Mouse (Mus musculus) retina, embryonic 14.5 days (tissue): ENCODE results near the gene Adcy7.
A peak's percentile ranks its signal among the peaks of the same experiment; 100 is the strongest.

ENCODE experiments used
- DNase-seq: peaks from one replicate; pipeline ENCODE4 v3.0.0-alpha.2; 2015; ENCODE audit warnings: low spot score

Gene Adcy7

GRCm38 (mm10) chr8:88299907-88300603 lies 27.9 kb downstream of the Adcy7 start:
- no peak for DNase-seq

GRCm38 (mm10) chr8:88301589-88302437 lies 29.6 kb downstream of the Adcy7 start:
- no peak for DNase-seq

GRCm38 (mm10) chr8:88305814-88306213 lies 33.6 kb downstream of the Adcy7 start:
- DNase-seq = no peak

GRCm38 (mm10) chr8:88306511-88306910 lies 34.3 kb downstream of the Adcy7 start:
- DNase-seq = peak; percentile 43

- DNase-seq = no peak
Observed at GRCm38 (mm10) chr8:88307736-88308135, 35.5 kb downstream of the Adcy7 start.

GRCm38 (mm10) chr8:88309274-88309873 lies 37.2 kb downstream of the Adcy7 start:
- no peak for DNase-seq

GRCm38 (mm10) chr8:88309881-88310280 lies 37.7 kb downstream of the Adcy7 start:
- DNase-seq = no peak

- no peak for DNase-seq
Observed at GRCm38 (mm10) chr8:88310286-88310685, 38.1 kb downstream of the Adcy7 start.

GRCm38 (mm10) chr8:88312966-88313365 lies 40.8 kb downstream of the Adcy7 start:
- DNase-seq = no peak

- DNase-seq = no peak
Observed at GRCm38 (mm10) chr8:88313991-88314390, 41.8 kb downstream of the Adcy7 start.

GRCm38 (mm10) chr8:88315302-88315701 lies 43.1 kb downstream of the Adcy7 start:
- DNase-seq = no peak

GRCm38 (mm10) chr8:88316139-88316931 lies 44.1 kb downstream of the Adcy7 start:
- no peak for DNase-seq

- no peak for DNase-seq
Observed at GRCm38 (mm10) chr8:88317341-88317740, 45.1 kb downstream of the Adcy7 start.

- DNase-seq = no peak
Observed at GRCm38 (mm10) chr8:88318151-88318550, 45.9 kb downstream of the Adcy7 start.

- no peak for DNase-seq
Observed at GRCm38 (mm10) chr8:88320134-88320533, 47.9 kb downstream of the Adcy7 start.

- no peak for DNase-seq
Observed at GRCm38 (mm10) chr8:88321387-88321786, 49.2 kb downstream of the Adcy7 start.

- no peak for DNase-seq
Observed at GRCm38 (mm10) chr8:88323523-88323922, 51.3 kb downstream of the Adcy7 start.

- no peak for DNase-seq
Observed at GRCm38 (mm10) chr8:88324760-88325159, 52.6 kb downstream of the Adcy7 start.

GRCm38 (mm10) chr8:88325251-88325650 lies 53.0 kb downstream of the Adcy7 start:
- no peak for DNase-seq

- DNase-seq = no peak
Observed at GRCm38 (mm10) chr8:88325795-88326194, 53.6 kb downstream of the Adcy7 start.

GRCm38 (mm10) chr8:88326328-88326727 lies 54.1 kb downstream of the Adcy7 start:
- no peak for DNase-seq

GRCm38 (mm10) chr8:88328689-88329088 lies 56.5 kb downstream of the Adcy7 start:
- DNase-seq = no peak
